Mouse (Mus musculus) left cerebral cortex, adult 8-10 months (tissue): Measurements from ENCODE around the gene Arid5a. TPM values are rescaled to one million over a fixed set of nuclear protein-coding genes. Genes with fewer than 3 reads are reported as not detected.

Experiments used
- DNase-seq, 2 experiments: peaks; one replicate each; pipeline ENCODE4 v3.0.0; 2022; ENCODE audit warnings: low spot score in 2 of 2
- total RNA-seq, 4 experiments: library from RNA; stranded (reverse); gene quantifications; 2 replicates each; pipeline ENCODE4 v1.2.4; 2022

Arid5a gene
- total RNA-seq = 10 to 100 TPM; 10.9 to 18.8 (median 13.0) TPM

DNA sequence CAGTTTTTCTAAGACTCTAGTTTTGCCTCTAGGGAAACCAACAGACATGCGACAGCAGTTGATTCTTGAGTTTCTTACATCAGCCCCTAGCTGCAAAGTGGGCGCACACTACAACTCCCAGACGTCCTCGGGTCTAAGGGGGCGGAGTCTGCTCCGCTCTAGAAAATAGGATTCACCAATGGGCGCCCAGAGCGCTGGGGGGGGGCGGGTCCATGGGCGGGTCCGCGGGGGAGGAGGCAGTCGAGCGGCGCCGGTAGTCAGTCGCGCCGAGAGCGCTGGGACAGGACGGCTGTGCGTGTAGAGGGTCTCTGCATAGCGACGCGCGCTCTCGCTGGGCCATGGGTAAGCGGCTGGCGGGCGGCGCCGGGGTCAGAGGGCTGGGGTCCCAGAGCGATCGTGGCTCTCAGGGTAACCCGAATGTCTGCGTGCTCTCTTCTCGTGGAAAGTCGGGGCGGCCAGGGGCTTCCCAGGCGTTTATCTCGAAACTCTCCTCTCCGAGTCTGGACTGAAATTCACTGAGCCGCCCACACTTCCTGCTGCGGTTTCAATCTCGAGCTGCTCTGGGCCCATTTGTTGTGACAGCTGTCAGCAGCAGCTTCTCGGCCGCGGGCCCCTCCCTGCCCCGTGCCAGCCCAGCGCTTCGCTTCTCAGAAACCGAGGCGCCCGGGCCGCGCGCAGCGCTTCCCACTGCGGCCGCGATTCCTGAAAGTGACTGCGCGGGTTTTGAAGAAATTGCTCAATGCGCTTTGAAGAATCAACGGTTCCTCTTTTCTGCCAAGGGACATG is at the start of gene Arid5a:
Arid5a (plus strand) TSS at position 239 of the 786 bp plus-strand sequence.
- peak; percentile 70 to 82 for DNase-seq

DNA sequence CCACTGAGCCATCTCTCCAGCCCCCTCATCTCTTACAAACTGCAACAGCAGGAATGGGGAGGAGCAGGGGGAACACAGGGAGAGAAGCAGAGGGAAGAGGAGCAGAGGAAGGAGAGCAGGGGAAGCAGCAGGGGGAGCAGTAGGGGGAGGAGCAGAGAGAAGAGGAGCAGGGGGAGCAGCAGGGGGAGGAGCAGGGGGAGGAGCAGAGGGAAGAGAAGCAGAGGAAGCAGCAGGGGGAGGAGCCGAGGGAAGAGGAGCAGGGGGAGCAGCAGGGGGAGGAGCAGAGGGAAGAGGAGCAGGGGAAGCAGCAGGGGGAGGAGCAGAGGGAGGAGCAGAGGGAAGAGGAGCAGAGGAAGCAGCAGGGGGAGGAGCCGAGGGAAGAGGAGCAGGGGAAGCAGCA is 48.9 kb upstream of the Arid5a start:
- no peak for DNase-seq

DNA sequence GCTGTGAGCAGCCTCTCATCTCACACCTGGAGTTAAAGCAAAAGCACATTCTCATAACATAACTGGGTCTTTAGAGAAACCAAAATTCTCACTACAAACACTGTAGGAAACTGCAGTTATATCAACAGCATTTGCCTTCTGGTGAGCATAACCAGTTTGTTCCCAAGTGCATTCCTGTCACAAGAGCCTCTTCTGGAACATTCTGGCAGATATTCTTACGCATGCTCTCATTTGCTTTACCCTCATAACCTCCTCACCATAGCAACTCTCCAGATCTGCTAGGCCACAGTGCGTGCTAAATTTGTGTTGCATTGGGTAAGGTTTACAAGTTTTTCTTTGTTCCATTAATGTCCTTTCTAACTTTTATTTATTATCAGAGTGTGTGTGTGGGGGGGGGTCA is 48.3 kb upstream of the Arid5a start:
- no peak for DNase-seq

DNA sequence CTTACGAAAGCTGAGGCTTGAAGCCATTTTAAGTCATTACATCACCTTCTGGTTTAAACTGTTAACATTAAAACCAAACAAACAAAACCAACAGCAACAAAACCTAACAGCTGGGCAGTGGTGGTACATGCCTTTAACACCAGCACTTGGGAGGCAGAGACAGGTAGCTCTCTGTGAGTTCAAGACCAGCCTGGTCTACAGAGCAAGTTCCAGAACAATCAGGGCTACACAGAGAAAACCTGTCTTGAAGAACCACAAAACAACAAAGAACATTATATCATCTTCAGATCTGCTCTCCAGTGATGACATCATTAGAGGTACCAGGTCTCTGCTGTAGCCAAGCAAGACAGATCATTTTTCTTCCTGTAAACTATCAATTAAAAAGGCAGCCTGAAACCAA is 47.1 kb upstream of the Arid5a start:
- no peak for DNase-seq

DNA sequence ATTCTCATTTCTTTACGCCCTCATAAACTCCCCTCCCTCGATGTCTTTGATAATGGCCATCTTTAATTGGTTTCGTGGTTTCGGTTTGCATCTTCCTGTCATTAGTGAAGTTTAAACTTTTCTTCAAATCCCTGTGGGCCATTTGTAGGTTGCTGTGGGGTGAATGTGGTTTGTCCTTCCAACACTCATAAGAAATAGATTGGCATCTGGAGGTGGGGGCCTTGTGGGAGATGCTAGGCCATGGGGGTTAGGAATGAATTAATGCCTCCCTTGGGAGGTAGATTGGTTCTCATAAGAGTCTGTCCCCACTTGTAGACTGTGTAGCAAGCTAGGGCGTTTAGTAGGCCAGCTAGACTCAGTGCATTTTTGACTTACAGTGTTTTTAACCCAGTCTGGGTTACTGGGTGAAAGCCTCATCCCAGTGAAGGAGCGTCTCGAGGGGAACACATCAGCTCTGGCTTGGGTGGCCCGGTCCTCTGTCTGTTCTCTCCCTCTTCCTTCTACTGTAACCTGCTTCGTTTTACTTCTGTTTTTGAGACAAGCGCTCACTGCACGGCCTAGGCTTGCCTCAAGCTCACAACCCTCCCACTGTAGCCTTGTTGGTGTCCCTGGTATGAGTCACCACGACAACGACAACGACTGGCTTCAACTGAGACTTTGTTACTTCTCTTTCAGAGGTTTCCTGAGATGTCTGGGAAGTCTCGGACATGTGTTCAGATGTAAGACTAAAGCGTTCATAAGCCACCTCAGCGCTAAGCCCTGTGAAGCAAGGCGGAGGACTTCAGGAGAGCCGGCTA is 45.6 kb upstream of the Arid5a start:
- no peak for DNase-seq

DNA sequence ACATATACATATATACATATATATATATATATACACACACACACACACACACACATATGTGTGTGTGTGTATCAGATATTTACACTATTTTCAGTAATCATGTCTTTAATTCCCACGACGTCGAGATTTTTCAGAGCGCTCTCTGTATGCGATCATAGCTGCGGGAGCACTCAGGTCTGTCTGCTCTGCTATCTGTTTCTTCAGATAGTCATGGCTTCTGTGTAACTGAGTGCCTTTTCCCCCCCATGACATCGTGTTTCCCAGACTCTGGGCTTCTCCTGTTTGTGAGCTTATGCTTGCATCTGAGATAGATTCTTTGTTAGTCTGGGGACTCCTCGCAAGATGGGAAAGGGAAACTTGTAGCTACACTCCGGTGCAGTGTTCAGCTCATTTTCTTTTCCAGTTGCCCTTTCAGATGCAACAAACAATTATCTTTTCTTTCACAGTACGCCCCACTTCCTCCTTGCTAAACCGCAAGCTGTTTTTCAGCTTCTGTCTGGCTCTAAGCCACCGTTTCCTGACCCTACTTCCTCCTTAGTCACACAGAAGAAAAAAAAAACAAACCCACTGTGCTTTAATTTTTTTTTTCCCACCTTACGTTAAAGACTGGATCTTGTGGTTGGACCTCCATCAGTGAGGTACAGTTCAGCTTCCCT is 43.6 kb upstream of the Arid5a start:
- no peak for DNase-seq

DNA sequence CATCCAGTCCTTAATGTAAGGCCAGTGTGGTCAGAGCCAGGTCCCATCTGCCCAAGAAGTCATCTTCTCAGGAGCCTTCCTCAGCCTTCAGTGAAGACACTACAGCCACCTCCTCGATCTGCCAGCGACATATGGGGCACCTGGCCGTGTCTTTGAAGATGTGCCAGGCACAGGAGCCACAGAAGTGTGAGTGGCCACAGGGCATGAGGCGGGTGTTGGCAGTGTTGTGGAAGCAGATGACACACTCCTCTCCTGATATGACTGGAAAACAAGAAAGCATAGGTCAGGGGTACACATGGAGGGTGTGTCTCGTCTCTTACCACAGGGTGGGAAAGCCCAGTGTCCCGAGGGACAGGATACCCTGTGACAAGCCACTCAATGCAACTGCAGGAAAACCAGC is 41.2 kb upstream of the Arid5a start:
- no peak for DNase-seq

DNA sequence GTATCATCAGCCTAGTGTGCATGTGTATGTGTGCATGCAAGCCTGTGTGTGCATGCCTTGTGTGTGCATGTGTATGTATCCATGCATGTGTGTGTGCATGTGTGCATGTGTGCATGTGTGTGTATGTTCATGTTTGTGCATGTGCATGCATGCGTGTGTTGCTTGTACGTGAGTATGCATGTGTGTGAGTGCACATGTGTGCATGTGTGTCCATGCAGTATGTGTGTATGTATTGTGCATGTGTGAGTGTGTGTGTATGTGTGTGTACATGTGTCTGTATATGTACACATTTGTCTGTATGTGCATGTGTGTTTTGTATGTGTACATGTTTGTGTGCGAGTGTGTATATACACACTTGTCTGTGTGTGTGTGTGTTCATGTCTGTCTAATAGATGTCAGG is 39.9 kb upstream of the Arid5a start:
- no peak for DNase-seq

DNA sequence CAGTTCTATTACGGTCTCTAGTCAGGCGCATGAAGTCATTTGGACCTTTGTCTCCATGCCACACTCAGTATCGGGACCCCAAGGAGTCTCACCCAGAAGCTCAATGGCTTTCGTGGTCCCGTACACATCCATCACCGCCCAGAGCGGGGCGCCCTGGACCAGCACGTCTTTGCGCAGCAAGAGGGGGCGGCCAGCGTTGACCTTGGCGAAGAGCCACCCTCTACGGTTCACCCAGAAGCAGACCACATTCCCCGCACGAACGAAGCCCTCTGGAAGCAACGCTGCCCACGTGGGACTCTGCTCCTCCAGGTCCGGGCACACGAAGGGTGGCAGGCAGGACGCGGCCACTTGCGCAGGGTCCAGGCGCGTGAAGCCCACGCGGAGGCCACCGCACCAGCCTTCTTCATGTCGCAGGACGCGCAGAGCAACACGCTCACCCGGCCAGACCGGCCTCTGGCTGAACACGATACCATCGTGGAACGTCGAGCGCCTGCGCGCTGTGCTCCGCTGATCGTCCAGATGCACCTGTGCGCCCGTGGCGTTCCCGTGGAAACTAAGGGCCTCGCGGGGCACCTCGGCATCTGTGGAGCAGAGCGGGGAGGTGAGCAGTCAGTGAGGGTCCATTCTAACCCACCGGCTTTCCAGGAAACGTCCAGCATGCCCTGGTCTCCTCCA is 38.3 kb upstream of the Arid5a start:
- no peak for DNase-seq

DNA sequence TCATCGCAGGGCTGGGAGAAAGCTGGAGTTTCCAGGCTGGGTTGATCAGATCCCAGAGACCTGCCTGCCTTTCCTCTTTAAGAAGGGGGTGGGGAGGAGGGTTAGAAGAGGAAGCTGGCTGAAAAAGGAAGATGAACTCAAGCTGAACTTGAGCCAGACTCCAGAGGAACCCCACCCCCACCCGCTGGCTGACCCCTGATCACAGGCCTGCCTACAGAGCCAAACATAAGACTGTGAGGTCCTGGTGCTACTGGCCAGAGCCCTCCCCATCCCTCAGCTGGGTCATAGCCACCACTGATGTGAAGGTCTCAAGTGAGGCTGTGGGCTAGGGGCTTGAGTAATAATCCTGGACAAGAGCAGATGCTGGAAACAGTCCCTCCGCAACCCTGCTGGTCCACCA is 36.9 kb upstream of the Arid5a start:
- DNase-seq = no peak

DNA sequence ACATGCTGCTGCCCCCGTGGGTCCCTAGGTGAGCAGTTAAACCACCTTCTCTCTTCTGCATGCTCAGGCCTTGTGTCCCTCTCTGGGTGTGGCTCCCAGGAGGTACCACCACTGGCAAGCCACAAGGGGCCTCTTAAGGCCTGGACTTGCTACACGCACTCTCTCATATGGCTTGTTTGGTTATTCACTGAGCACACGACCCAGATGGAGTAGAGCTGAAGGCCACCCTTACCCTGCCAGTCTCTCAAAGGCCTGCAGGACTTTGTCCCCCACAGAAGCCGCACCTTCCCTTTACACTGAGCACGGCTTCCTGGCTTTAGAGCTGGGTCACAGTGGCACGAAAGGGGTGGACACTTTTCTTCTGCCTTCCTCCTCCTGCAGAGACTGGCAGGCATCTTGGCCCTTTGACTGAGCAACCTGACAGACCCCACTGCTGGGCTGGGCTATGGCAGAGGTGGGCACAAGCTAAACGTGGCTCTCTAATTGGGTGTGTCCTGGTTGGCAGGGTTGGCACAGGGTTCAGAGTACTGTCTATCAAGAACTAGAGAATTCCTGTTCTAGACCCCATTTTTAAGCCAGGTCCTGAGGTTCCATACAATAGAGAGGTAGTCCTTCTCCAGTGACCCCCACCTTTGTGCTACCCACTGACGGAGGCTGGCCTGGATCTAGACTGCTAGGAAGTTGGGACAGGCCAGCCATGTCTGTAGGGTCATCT is 35.9 kb upstream of the Arid5a start:
- no peak for DNase-seq

DNA sequence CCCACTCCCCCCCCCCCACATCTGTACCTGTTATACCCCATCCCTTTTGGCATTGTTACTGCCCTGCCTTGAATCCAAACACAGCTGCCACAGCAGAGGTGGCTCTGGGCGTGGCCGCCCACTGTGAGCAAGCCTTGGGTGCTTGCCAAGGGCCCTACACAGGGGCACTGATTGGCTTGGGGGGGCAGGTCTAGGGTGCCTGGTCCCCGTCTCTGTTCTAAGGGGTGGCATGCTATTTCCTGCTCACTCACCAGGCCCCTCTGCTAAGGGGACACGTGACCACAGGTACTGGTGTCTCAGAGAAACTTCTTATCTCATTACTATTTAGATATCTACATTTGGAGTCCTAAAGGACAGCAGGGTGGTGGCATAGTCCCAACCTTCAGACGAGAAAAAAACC is 35.0 kb upstream of the Arid5a start:
- DNase-seq = no peak

DNA sequence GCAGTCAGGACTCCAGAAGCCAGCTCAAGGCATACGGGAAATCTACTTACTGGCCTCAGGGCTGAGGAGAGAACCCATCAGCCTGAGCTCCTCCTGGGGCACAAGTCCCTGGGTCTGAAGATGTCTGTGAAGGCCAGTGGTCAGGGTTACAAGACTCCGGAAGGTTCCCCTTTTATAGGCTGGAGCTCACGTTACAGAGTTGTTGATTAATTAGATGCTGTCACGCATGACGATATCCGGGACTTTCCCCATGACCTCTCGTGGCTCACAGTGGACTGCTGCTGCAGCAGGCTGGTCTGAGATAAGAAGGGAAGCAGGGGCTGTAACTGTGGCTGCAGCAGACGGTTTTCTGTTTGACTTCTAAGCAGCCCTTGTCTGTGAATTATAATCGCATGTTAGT is 34.2 kb upstream of the Arid5a start:
- DNase-seq = no peak

DNA sequence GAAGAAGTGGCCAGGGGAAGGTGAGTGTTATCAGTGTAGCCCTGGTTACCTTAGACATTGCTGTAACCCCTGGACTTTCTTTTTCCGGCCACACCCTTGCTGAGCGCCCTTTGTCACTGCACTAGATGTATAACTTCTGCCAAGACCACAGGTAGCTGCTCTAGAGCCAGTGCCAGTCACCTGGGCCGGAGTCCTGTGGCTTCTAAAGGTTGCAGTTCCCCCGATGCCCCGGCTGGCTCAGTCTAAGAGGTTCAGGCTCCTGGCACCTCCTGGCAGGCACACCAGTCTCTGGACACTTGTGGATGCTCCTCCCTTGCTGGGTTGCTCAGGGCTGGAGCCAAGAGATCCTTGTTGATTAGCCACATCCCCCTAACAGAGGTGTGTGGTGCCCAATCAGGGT is 33.1 kb upstream of the Arid5a start, which contains the start of gene Neurl3:
Neurl3 (minus strand) TSS at position 225 of the 400 bp plus-strand sequence.
- no peak for DNase-seq

DNA sequence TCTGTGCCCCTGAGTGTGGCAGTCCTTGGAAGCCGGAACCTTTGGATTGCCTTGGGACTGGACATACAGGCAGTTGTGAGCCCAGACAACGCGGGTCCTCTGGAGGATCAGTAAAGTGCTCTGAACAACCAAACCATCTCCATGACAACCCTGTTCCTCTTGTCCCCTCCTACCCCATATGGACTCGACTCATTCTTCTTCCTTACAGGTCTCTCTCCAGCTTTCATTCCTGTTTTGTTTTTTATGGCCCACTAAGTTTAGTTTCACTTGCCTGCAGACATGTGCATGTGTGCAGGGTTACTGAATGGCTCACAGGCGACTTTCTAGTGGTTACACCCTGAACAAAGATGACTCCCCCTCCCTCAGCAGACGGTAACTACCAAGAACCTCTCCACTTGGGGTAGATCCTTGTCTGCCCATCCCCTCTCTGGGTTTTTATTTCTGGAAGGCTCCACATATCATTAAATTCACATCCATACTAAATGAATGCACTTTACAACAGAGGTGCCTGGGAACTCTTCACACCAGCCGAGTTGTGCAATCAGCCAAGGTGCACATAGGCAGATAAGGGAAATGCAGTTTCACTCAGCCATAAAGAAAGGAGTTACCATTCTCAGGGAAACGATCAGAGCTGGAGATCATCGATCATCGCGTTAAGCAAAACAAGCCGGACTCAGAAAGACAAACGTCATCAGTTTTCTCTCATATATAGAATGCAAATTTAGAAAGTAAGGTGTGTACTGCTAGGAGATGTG is 31.7 kb upstream of the Arid5a start:
- DNase-seq = no peak

DNA sequence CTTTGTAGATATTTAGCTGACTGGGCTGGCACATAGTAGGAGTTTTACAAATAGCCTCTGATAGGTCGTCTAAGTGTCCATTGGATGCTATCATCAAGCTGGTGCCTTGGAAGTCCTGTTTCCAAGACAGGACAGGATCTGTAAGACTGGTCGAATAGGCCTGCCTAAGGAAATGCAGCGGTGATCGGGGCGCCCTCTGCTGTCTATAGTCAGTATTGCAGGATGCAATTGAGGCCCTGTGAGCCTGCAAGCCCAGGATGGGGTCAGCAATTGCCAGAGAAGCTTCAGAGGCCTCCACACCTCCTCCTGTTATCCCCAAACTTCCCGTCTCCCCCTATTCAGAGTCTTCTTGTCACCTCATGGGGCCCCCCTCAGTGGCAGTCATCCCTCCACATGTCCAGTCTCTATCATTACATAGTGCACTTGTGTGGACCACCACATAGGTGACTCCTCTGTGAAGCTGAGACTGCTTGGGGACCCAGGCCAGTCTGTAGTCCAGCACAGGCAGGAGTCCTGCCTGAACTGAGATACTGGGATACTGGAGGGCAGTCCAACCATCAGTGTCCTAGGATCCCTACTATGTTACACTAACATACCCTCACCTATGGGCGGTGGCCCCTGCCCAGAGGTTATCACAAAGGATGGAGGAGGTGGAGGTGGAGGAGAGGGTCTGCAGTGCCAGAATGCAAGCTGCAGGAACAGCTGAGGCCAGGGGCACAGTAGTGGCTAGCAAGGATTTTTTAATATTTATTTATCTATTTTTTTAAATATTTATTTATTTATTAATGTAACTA is 30.1 kb upstream of the Arid5a start:
- peak in 1 of 2 experiments; percentile 37 for DNase-seq

DNA sequence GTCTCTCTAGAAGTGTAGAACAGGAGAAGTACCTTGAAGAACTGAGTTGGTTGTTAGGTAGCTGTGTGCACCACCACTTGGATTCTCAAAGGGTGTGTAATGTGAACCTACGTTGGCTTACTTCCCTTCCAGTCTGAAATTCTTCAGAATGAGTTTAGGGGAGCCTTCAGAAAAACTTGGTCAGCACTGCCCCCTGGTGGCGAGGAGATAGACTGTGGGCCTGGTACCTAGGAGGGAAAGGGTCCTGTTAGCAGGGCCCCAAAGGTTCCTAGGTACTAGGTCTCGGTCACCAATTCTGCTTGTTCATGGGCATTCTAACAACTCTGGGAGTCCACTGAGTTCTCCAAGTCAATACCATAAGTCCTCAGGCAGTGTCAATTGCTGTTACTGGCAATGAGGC is 28.3 kb upstream of the Arid5a start:
- peak in 1 of 2 experiments; percentile 61 for DNase-seq

DNA sequence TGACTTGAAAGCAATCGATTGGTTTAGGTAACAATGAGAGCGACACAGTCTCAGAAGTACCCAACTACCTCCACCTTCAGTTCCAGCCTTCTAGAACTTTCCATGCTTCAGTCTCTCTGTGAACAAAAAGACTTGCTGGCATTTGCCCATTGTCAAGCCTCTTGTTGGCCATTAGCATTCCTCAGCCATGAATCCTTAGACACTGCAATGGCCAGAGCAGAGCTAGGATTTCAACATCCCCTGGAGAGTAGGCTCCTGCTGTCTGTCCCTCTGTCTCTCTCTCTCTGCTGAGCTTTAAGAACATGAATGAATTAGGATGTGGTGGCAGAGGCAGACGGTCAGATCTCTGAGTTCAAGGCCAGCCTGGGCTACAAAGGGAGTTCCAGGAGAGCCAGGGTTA is 26.6 kb upstream of the Arid5a start:
- no peak for DNase-seq

DNA sequence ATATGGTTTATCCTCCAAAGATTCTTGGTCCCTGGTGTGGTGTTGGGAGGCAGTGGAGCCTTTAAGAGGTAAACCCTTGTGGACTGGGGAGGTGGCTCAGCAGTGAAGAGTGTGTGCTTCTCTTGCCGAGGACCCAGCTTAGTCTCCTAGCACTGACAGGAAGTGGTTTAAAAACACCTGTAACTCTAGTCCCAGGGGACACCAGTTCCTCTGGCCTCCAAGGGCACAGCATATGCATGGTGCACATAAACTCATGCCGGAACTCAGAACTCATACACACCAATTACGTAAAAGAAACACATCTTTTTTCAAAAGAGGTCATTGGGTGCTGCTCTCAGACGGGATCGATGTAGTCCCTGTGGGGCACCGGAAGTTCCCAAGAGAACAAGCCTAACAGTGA is 25.7 kb upstream of the Arid5a start:
- DNase-seq = no peak
